Mouse (Mus musculus) ES-Bruce4 (cell line): ENCODE data around the gene Rasgef1c. TPM values are rescaled to one million over a fixed set of nuclear protein-coding genes. Genes with fewer than 3 reads are reported as not detected.
A peak's percentile ranks its signal among the peaks of the same experiment; 100 is the strongest.

Source experiments
- H3K27ac ChIP-seq: 2 replicates; pipeline ENCODE4 v1.5.1; 2012; ENCODE audit warnings: low read length, inconsistent platforms; ENCODE audit not compliant: insufficient read depth
- H3K27me3 ChIP-seq: 2 replicates; pipeline ENCODE4 v1.6.1; 2012; ENCODE audit warnings: mild to moderate bottlenecking, low read length, inconsistent platforms; ENCODE audit not compliant: control insufficient read depth, poor library complexity, insufficient read depth, severe bottlenecking
- H3K36me3 ChIP-seq: 2 replicates; pipeline ENCODE4 v1.6.1; 2012; ENCODE audit warnings: inconsistent platforms, mild to moderate bottlenecking, low read length, moderate library complexity; ENCODE audit not compliant: control insufficient read depth, poor library complexity, insufficient read depth, severe bottlenecking
- H3K4me1 ChIP-seq: one replicate; pipeline ENCODE4 v1.8.1; 2011; ENCODE audit warnings: low read length; ENCODE audit not compliant: control insufficient read depth, insufficient read depth
- H3K4me3 ChIP-seq: 2 replicates; pipeline ENCODE4 v1.5.1; 2011; ENCODE audit warnings: low read depth, mild to moderate bottlenecking, low read length
- H3K9ac ChIP-seq: 2 replicates; pipeline ENCODE4 v1.6.1; 2012; ENCODE audit warnings: low read depth, mild to moderate bottlenecking, inconsistent platforms; ENCODE audit not compliant: poor library complexity, severe bottlenecking
- H3K9me3 ChIP-seq: replicated peaks from 2 replicates; pipeline ENCODE4 v1.6.1; 2012; ENCODE audit warnings: mild to moderate bottlenecking, low read length, inconsistent platforms; ENCODE audit not compliant: control insufficient read depth, poor library complexity, insufficient read depth, severe bottlenecking
- CTCF ChIP-seq: IDR thresholded peaks from one replicate; pipeline ENCODE4 v1.8.1; 2011; ENCODE audit warnings: low read depth, low read length
- EP300 ChIP-seq: IDR thresholded peaks from 2 replicates; pipeline ENCODE4 v1.6.1; 2011; ENCODE audit warnings: low read depth, low read length; ENCODE audit not compliant: insufficient read depth
- POLR2A ChIP-seq: IDR thresholded peaks from one replicate; pipeline ENCODE4 v1.8.1; 2011; ENCODE audit warnings: low read length; ENCODE audit not compliant: insufficient read depth
- polyA plus RNA-seq: library from polyadenylated mRNA; stranded (reverse); fragments of >200 nt; gene quantifications from 2 replicates; pipeline ENCODE4 v1.2.4, GENCODE M21; 2011; ENCODE audit warnings: low read depth; ENCODE audit not compliant: missing spikeins, insufficient read depth, insufficient read length

Rasgef1c gene
- polyA plus RNA-seq, 1 experiment: not detected

- no peak for TF ChIP-seq CTCF
- no peak for TF ChIP-seq POLR2A
- no peak for TF ChIP-seq EP300
- H3K27ac ChIP-seq: no peak overlapping the region
- peaks cover 2% of the 10 kb centered on the region for H3K27me3 ChIP-seq
- no peaks in the 10 kb centered on the region for H3K4me1 ChIP-seq
- H3K9me3 ChIP-seq: no peaks in the 10 kb centered on the region
- H3K4me3 ChIP-seq: no peak overlapping the region
- no peak overlapping the region for H3K9ac ChIP-seq
- H3K36me3 ChIP-seq: no peaks in the 10 kb centered on the region
Observed at GRCm38 (mm10) chr11:50017511-50017910, 115.9 kb downstream of the Rasgef1c start.

GRCm38 (mm10) chr11:50018848-50019247 lies 117.2 kb downstream of the Rasgef1c start:
- Histone ChIP-seq H3K36me3 (no peaks in the 10 kb centered on the region), H3K9ac (no peak overlapping the region), H3K4me1 (no peaks in the 10 kb centered on the region), H3K4me3 (no peak overlapping the region), H3K27me3 (peaks cover 8% of the 10 kb centered on the region), H3K9me3 (no peaks in the 10 kb centered on the region), H3K27ac (no peak overlapping the region)
- TF ChIP-seq POLR2A (no peak), EP300 (no peak), CTCF (no peak)

- Histone ChIP-seq H3K4me1 (no peaks in the 10 kb centered on the region), H3K27ac (no peak overlapping the region), H3K36me3 (no peaks in the 10 kb centered on the region)
Observed at GRCm38 (mm10) chr11:50022085-50022484, 120.5 kb downstream of the Rasgef1c start.

DNA sequence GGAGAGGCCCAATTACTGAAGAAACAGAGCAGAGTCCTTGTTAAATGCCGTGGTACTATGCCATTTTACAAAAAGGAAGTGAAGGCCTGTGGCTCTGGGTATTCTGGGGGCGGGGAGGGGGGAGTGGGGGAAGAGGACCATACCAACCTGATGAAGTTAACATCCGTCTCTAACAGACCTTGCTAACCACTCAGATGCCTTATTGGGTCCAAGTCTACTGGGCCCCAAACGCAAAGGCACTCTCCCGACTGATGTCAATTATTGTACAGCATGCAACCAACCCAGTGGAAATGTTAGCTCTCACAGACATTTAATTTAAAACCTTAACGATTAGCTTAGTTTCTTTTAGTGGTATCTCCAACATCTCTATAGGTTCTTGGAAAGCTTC lies 122.8 kb downstream of the Rasgef1c start:
- Histone ChIP-seq H3K27me3 (peaks cover 29% of the 10 kb centered on the region), H3K9ac (no peak overlapping the region), H3K9me3 (no peaks in the 10 kb centered on the region), H3K4me1 (no peaks in the 10 kb centered on the region), H3K36me3 (no peaks in the 10 kb centered on the region), H3K4me3 (no peak overlapping the region), H3K27ac (no peak overlapping the region)
- TF ChIP-seq EP300 (no peak), CTCF (no peak), POLR2A (no peak)

More at GRCm38 (mm10) chr11:50022085-50022484, 120.5 kb downstream of the Rasgef1c start:
- H3K27me3 ChIP-seq: peaks cover 27% of the 10 kb centered on the region
- no peak overlapping the region for H3K4me3 ChIP-seq
- no peak for TF ChIP-seq POLR2A
- no peak for TF ChIP-seq CTCF
- TF ChIP-seq EP300: no peak
- no peak overlapping the region for H3K9ac ChIP-seq
- no peaks in the 10 kb centered on the region for H3K9me3 ChIP-seq

DNA sequence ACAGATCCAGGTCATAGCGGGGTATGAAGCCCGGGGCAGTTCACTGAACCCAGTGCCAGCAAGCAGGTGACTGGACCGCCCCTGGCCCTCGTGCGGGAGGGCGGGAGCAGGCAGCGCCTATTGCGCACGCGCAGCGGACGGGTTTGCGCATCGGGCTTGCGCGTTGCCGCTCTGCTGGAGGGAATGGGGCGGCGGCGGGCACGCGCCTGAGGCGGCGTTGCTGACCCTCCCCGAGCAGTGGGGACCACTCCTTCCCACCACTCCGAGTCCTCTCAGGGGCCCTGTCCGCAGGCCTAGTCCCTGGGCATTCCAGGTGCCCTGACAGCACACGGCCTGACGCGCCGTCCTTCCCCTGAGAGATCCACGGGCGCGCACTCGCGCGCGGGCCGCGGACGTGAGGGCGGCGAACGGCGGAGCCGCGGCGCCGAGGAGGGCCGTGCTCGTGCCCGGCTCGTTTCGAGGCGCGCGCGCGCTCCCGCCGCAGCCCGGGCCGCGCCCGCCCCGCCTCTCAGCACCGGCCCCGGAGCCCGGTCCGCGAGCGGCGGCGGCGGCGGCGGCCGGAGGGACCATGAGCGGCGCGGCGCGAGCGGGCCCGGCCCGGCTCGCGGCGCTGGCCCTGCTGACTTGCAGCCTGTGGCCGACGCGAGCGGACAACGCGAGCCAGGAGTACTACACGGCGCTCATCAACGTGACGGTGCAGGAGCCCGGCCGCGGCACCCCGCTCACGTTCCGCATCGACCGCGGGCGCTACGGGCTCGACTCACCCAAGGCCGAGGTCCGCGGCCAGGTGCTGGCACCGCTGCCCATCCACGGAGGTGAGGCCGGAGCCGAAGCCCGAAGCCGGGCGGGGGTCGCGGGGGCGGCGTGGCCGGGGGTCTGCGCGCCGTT lies 123.4 kb downstream of the Rasgef1c start, which contains the start of gene Rnf130:
Gene Rnf130 (plus strand): TSS at position 514 of the 888 bp plus-strand sequence.
- Histone ChIP-seq H3K4me3 (peak within 1 kb of the TSS; percentile 88), H3K27ac (no peak within 1 kb of the TSS), H3K36me3 (no peaks in the 10 kb centered on the region)

More for the DNA sequence above, 123.4 kb downstream of the Rasgef1c start, which contains the start of gene Rnf130:
- H3K27me3 ChIP-seq: peaks cover 29% of the 10 kb centered on the region
- no peak for TF ChIP-seq EP300
- no peak for TF ChIP-seq POLR2A
- no peak for TF ChIP-seq CTCF
- no peaks in the 10 kb centered on the region for H3K4me1 ChIP-seq
- no peaks in the 10 kb centered on the region for H3K9me3 ChIP-seq
- H3K9ac ChIP-seq: peak within 1 kb of the TSS; percentile 92
